Mouse (Mus musculus) embryonic facial prominence, embryonic 12.5 days (tissue): Measurements from ENCODE around the gene N4bp2. TPM values are rescaled to one million over a fixed set of nuclear protein-coding genes. Genes with fewer than 3 reads are reported as not detected.

Source experiments
- ATAC-seq: fragments of 200-750 bp; cut with Nextera tagmentation; 2 replicates; pipeline ENCODE4 v1.8.0; 2017; ENCODE audit not compliant: insufficient number of reproducible peaks, insufficient read depth, low FRiP score, low TSS enrichment
- H3K27ac ChIP-seq: fragments of 300-500 bp; sonication (generic); 2 replicates; pipeline ENCODE4 v1.5.1; 2016; ENCODE audit warnings: mild to moderate bottlenecking
- H3K27me3 ChIP-seq: fragments of 300-500 bp; sonication (generic); 2 replicates; pipeline ENCODE4 v1.6.1; 2016; ENCODE audit warnings: mild to moderate bottlenecking, moderate library complexity
- H3K36me3 ChIP-seq: fragments of 300-500 bp; sonication (generic); 2 replicates; pipeline ENCODE4 v1.6.1; 2016; ENCODE audit warnings: mild to moderate bottlenecking
- H3K4me1 ChIP-seq: fragments of 300-500 bp; sonication (generic); 2 replicates; pipeline ENCODE4 v1.6.1; 2016
- H3K4me2 ChIP-seq: fragments of 300-500 bp; sonication (generic); replicated peaks from 2 replicates; pipeline ENCODE4 v1.6.1; 2016; ENCODE audit warnings: mild to moderate bottlenecking, moderate library complexity
- H3K4me3 ChIP-seq: fragments of 300-500 bp; sonication (generic); 2 replicates; pipeline ENCODE4 v1.5.1; 2016; ENCODE audit warnings: mild to moderate bottlenecking
- H3K9ac ChIP-seq: fragments of 300-500 bp; sonication (generic); 2 replicates; pipeline ENCODE4 v1.6.1; 2016; ENCODE audit warnings: mild to moderate bottlenecking, moderate library complexity
- H3K9me3 ChIP-seq: fragments of 300-500 bp; sonication (generic); 2 replicates; pipeline ENCODE4 v1.6.1; 2016; ENCODE audit warnings: mild to moderate bottlenecking, moderate library complexity
- WGBS: fragments of 180-500 bp; shearing (Covaris S2); methylation state at CpG from one replicate; pipeline ENCODE4 v1.1.7; 2016; 5-methylcytosine and 5-hydroxymethylcytosine counted together
- polyA plus RNA-seq: library from polyadenylated mRNA; unstranded; fragments of >200 nt; fragmentation: Nextera tagmentation; extraction: Ambion mirVana; gene quantifications from 2 replicates; pipeline ENCODE4 v1.2.1, GENCODE M21; 2016

The N4bp2 gene
- polyA plus RNA-seq, 1 experiment from 2014 or later: 41.7 TPM

- no peaks in the 10 kb centered on the region for H3K4me1 ChIP-seq
- H3K27me3 ChIP-seq: no peaks in the 10 kb centered on the region
- H3K9ac ChIP-seq: no peak overlapping the region
- no peaks in the 10 kb centered on the region for H3K9me3 ChIP-seq
- no peak for ATAC-seq
- H3K36me3 ChIP-seq: peaks cover 6% of the 10 kb centered on the region; the same call in 1 of the 2 replicates
- 90% methylated on average over 8 of the region's 8 CpGs for WGBS
- no peak overlapping the region for H3K4me3 ChIP-seq
- H3K4me2 ChIP-seq: no peak overlapping the region
- no peak overlapping the region for H3K27ac ChIP-seq
These were observed 70.6 kb downstream of the N4bp2 start for GRCm38 (mm10) chr5:65833766-65834498.

GRCm38 (mm10) chr5:65838053-65838452, 74.7 kb downstream of the N4bp2 start:
- no peak for ATAC-seq
- H3K9me3 ChIP-seq: no peaks in the 10 kb centered on the region
- H3K4me3 ChIP-seq: no peak overlapping the region
- H3K27me3 ChIP-seq: no peaks in the 10 kb centered on the region
- H3K4me2 ChIP-seq: no peak overlapping the region
- no peak overlapping the region for H3K9ac ChIP-seq
- H3K4me1 ChIP-seq: no peaks in the 10 kb centered on the region
- 28% methylated on average over 6 of the region's 6 CpGs for WGBS
- peaks cover 6% of the 10 kb centered on the region; the same call in 1 of the 2 replicates for H3K36me3 ChIP-seq
- no peak overlapping the region for H3K27ac ChIP-seq

- Histone ChIP-seq H3K4me3 (no peak overlapping the region), H3K9ac (no peak overlapping the region), H3K9me3 (no peaks in the 10 kb centered on the region), H3K36me3 (no peaks in the 10 kb centered on the region), H3K4me2 (no peak overlapping the region), H3K4me1 (peaks cover 4% of the 10 kb centered on the region; the same call in 1 of the 2 replicates), H3K27ac (no peak overlapping the region), H3K27me3 (no peaks in the 10 kb centered on the region)
- WGBS: 95% methylated on average over 7 of the region's 7 CpGs
- ATAC-seq: no peak
These were observed 79.6 kb downstream of the N4bp2 start for GRCm38 (mm10) chr5:65842947-65843346.

- H3K27me3 ChIP-seq: no peaks in the 10 kb centered on the region
- H3K4me3 ChIP-seq: no peak overlapping the region
- no peak overlapping the region for H3K27ac ChIP-seq
- peaks cover 4% of the 10 kb centered on the region; the same call in 1 of the 2 replicates for H3K4me1 ChIP-seq
- H3K9ac ChIP-seq: no peak overlapping the region
- H3K36me3 ChIP-seq: no peaks in the 10 kb centered on the region
- H3K4me2 ChIP-seq: no peak overlapping the region
- WGBS: 85% methylated on average over 8 of the region's 8 CpGs
- ATAC-seq: no peak
- no peaks in the 10 kb centered on the region for H3K9me3 ChIP-seq
These were observed 83.2 kb downstream of the N4bp2 start for GRCm38 (mm10) chr5:65846534-65846933.

GRCm38 (mm10) chr5:65846958-65847357, 83.6 kb downstream of the N4bp2 start:
- H3K36me3 ChIP-seq: no peaks in the 10 kb centered on the region
- no peak overlapping the region for H3K27ac ChIP-seq
- H3K4me2 ChIP-seq: no peak overlapping the region
- no peak overlapping the region for H3K9ac ChIP-seq
- peaks cover 4% of the 10 kb centered on the region; the same call in 1 of the 2 replicates for H3K4me1 ChIP-seq
- H3K27me3 ChIP-seq: no peaks in the 10 kb centered on the region
- H3K4me3 ChIP-seq: no peak overlapping the region
- 77% methylated on average over 3 of the region's 3 CpGs for WGBS
- no peak for ATAC-seq
- H3K9me3 ChIP-seq: no peaks in the 10 kb centered on the region

GRCm38 (mm10) chr5:65847656-65848055, 84.3 kb downstream of the N4bp2 start:
- Histone ChIP-seq H3K27ac (no peak overlapping the region), H3K27me3 (no peaks in the 10 kb centered on the region), H3K4me2 (no peak overlapping the region), H3K36me3 (no peaks in the 10 kb centered on the region), H3K4me3 (no peak overlapping the region), H3K4me1 (peaks cover 4% of the 10 kb centered on the region; the same call in 1 of the 2 replicates), H3K9ac (no peak overlapping the region), H3K9me3 (no peaks in the 10 kb centered on the region)
- no peak for ATAC-seq
- 85% methylated on average over 7 of the region's 7 CpGs for WGBS

- H3K9me3 ChIP-seq: no peaks in the 10 kb centered on the region
- H3K4me1 ChIP-seq: peaks cover 6% of the 10 kb centered on the region; the same call in 1 of the 2 replicates
- no peak for ATAC-seq
- H3K9ac ChIP-seq: no peak overlapping the region
- H3K27ac ChIP-seq: no peak overlapping the region
- 55% methylated on average over 11 of the region's 11 CpGs for WGBS
- no peak overlapping the region for H3K4me2 ChIP-seq
- H3K4me3 ChIP-seq: no peak overlapping the region
- H3K27me3 ChIP-seq: no peaks in the 10 kb centered on the region
- H3K36me3 ChIP-seq: no peaks in the 10 kb centered on the region
These were observed 87.4 kb downstream of the N4bp2 start for GRCm38 (mm10) chr5:65850765-65851164.

- 33% methylated on average over 8 of the region's 8 CpGs for WGBS
- Histone ChIP-seq H3K27me3 (no peaks in the 10 kb centered on the region), H3K27ac (no peak overlapping the region), H3K4me2 (no peak overlapping the region), H3K4me1 (peaks cover 14% of the 10 kb centered on the region; the same call in 1 of the 2 replicates), H3K36me3 (no peaks in the 10 kb centered on the region), H3K9me3 (no peaks in the 10 kb centered on the region), H3K4me3 (no peak overlapping the region), H3K9ac (no peak overlapping the region)
- no peak for ATAC-seq
These were observed 91.5 kb downstream of the N4bp2 start for GRCm38 (mm10) chr5:65854786-65855191.

GRCm38 (mm10) chr5:65855571-65855970, 92.2 kb downstream of the N4bp2 start:
- no peak for ATAC-seq
- no peaks in the 10 kb centered on the region for H3K27me3 ChIP-seq
- no peak overlapping the region for H3K4me2 ChIP-seq
- H3K9ac ChIP-seq: no peak overlapping the region
- WGBS: 63% methylated on average over 3 of the region's 3 CpGs
- H3K36me3 ChIP-seq: no peaks in the 10 kb centered on the region
- no peaks in the 10 kb centered on the region for H3K9me3 ChIP-seq
- H3K4me1 ChIP-seq: peaks cover 14% of the 10 kb centered on the region; the same call in 1 of the 2 replicates
- no peak overlapping the region for H3K27ac ChIP-seq
- no peak overlapping the region for H3K4me3 ChIP-seq

GRCm38 (mm10) chr5:65856591-65857411, 93.5 kb downstream of the N4bp2 start:
- Histone ChIP-seq H3K36me3 (no peaks in the 10 kb centered on the region), H3K9ac (no peak overlapping the region), H3K4me2 (no peak overlapping the region), H3K27ac (no peak overlapping the region), H3K27me3 (no peaks in the 10 kb centered on the region), H3K4me1 (peaks cover 14% of the 10 kb centered on the region; the same call in 1 of the 2 replicates), H3K9me3 (no peaks in the 10 kb centered on the region), H3K4me3 (no peak overlapping the region)
- WGBS: 87% methylated on average over 16 of the region's 17 CpGs
- no peak for ATAC-seq

GRCm38 (mm10) chr5:65857935-65858334, 94.6 kb downstream of the N4bp2 start:
- H3K27me3 ChIP-seq: no peaks in the 10 kb centered on the region
- WGBS: 71% methylated on average over 12 of the region's 12 CpGs
- peaks cover 14% of the 10 kb centered on the region; the same call in 1 of the 2 replicates for H3K4me1 ChIP-seq
- H3K4me2 ChIP-seq: no peak overlapping the region
- H3K36me3 ChIP-seq: no peaks in the 10 kb centered on the region
- no peak overlapping the region for H3K9ac ChIP-seq
- H3K9me3 ChIP-seq: no peaks in the 10 kb centered on the region
- no peak overlapping the region for H3K4me3 ChIP-seq
- H3K27ac ChIP-seq: no peak overlapping the region
- no peak for ATAC-seq

- H3K9me3 ChIP-seq: no peaks in the 10 kb centered on the region
- H3K4me2 ChIP-seq: no peak overlapping the region
- peaks cover 14% of the 10 kb centered on the region; the same call in 1 of the 2 replicates for H3K4me1 ChIP-seq
- 82% methylated on average over 4 of the region's 6 CpGs for WGBS
- H3K27ac ChIP-seq: no peak overlapping the region
- ATAC-seq: no peak
- no peaks in the 10 kb centered on the region for H3K36me3 ChIP-seq
- no peak overlapping the region for H3K9ac ChIP-seq
- no peak overlapping the region for H3K4me3 ChIP-seq
- H3K27me3 ChIP-seq: no peaks in the 10 kb centered on the region
These were observed 95.0 kb downstream of the N4bp2 start for GRCm38 (mm10) chr5:65858355-65858754.
